Mouse (Mus musculus) bone marrow macrophage, adult 2 months (primary cell): ENCODE measurements around the gene Kmo. TPM values are rescaled to one million over a fixed set of nuclear protein-coding genes. Genes with fewer than 3 reads are reported as not detected.

Experiments
- H3K27ac ChIP-seq: 2 replicates; pipeline ENCODE4 v1.5.1; 2012; ENCODE audit warnings: low read depth, low read length; ENCODE audit not compliant: insufficient read depth
- H3K4me1 ChIP-seq: 2 replicates; pipeline ENCODE4 v1.6.1; 2012; ENCODE audit warnings: low read length; ENCODE audit not compliant: control insufficient read depth, insufficient read depth
- H3K4me3 ChIP-seq: 2 replicates; pipeline ENCODE4 v1.5.1; 2012; ENCODE audit warnings: mild to moderate bottlenecking, low read length, moderate library complexity; ENCODE audit not compliant: insufficient read depth
- CTCF ChIP-seq: IDR thresholded peaks from 2 replicates; pipeline ENCODE4 v1.5.1; 2012; ENCODE audit warnings: low read depth, mild to moderate bottlenecking, low read length, moderate library complexity
- POLR2A ChIP-seq: IDR thresholded peaks from 2 replicates; pipeline ENCODE4 v1.6.1; 2012; ENCODE audit warnings: mild to moderate bottlenecking, low read depth, low read length, borderline replicate concordance
- polyA plus RNA-seq: library from polyadenylated mRNA; stranded (reverse); fragments of >200 nt; gene quantifications from 2 replicates; pipeline ENCODE4 v1.2.4, GENCODE M21; 2012; ENCODE audit not compliant: missing spikeins, insufficient read depth, insufficient read length

Kmo gene
- 12.3 and 15.5 TPM in 2 replicates for polyA plus RNA-seq

- H3K4me1 ChIP-seq, result peaks cover 14% of the 10 kb centered on the region
- no peak within 1 kb of the TSS for H3K4me3 ChIP-seq
- TF ChIP-seq CTCF (no peak), POLR2A (no peak)
- H3K27ac ChIP-seq, result peak within 1 kb of the TSS; percentile 39
Measured at GRCm38 (mm10) chr1:175619814-175620431, at the start of gene Kmo. Kmo (plus strand) TSS chr1:175620381.

GRCm38 (mm10) chr1:175574129-175574528, 46.1 kb upstream of the Kmo start:
- TF ChIP-seq CTCF (no peak), POLR2A (no peak)
- no peaks in the 10 kb centered on the region for H3K4me1 ChIP-seq
- no peak overlapping the region for H3K27ac ChIP-seq
- no peak overlapping the region for H3K4me3 ChIP-seq

- Histone ChIP-seq H3K4me1 (no peaks in the 10 kb centered on the region), H3K4me3 (no peak overlapping the region), H3K27ac (no peak overlapping the region)
- TF ChIP-seq CTCF (no peak), POLR2A (no peak)
Measured at GRCm38 (mm10) chr1:175578425-175579096, 41.6 kb upstream of the Kmo start.

GRCm38 (mm10) chr1:175579598-175580235, 40.5 kb upstream of the Kmo start:
- H3K27ac ChIP-seq, result no peak overlapping the region
- no peak for TF ChIP-seq POLR2A
- TF ChIP-seq CTCF, result no peak
- H3K4me3 ChIP-seq, result no peak overlapping the region
- H3K4me1 ChIP-seq, result no peaks in the 10 kb centered on the region

- no peak overlapping the region for H3K4me3 ChIP-seq
- no peak overlapping the region for H3K27ac ChIP-seq
- no peaks in the 10 kb centered on the region for H3K4me1 ChIP-seq
- no peak for TF ChIP-seq CTCF
- TF ChIP-seq POLR2A, result no peak
Measured at GRCm38 (mm10) chr1:175580346-175580745, 39.8 kb upstream of the Kmo start.

- Histone ChIP-seq H3K4me1 (no peaks in the 10 kb centered on the region), H3K27ac (no peak overlapping the region), H3K4me3 (no peak overlapping the region)
- TF ChIP-seq CTCF (no peak), POLR2A (no peak)
Measured at GRCm38 (mm10) chr1:175582799-175583198, 37.4 kb upstream of the Kmo start.

GRCm38 (mm10) chr1:175585267-175585666, 34.9 kb upstream of the Kmo start:
- H3K27ac ChIP-seq, result no peak overlapping the region
- no peak overlapping the region for H3K4me3 ChIP-seq
- no peak for TF ChIP-seq POLR2A
- no peak for TF ChIP-seq CTCF
- H3K4me1 ChIP-seq, result no peaks in the 10 kb centered on the region

GRCm38 (mm10) chr1:175586656-175587055, 33.5 kb upstream of the Kmo start:
- no peaks in the 10 kb centered on the region for H3K4me1 ChIP-seq
- no peak for TF ChIP-seq CTCF
- H3K4me3 ChIP-seq, result no peak overlapping the region

GRCm38 (mm10) chr1:175592832-175593231, 27.3 kb upstream of the Kmo start:
- Histone ChIP-seq H3K4me3 (no peak overlapping the region), H3K4me1 (no peaks in the 10 kb centered on the region), H3K27ac (no peak overlapping the region)
- TF ChIP-seq POLR2A (no peak), CTCF (no peak)

More at GRCm38 (mm10) chr1:175586656-175587055, 33.5 kb upstream of the Kmo start:
- no peak overlapping the region for H3K27ac ChIP-seq

GRCm38 (mm10) chr1:175602231-175602630, 17.9 kb upstream of the Kmo start:
- TF ChIP-seq POLR2A (no peak), CTCF (no peak)
- no peak overlapping the region for H3K4me3 ChIP-seq
- H3K27ac ChIP-seq, result no peak overlapping the region
- H3K4me1 ChIP-seq, result no peaks in the 10 kb centered on the region
